Mouse (Mus musculus): ENCODE measurements around the gene Suclg2. TPM values are rescaled to one million over a fixed set of nuclear protein-coding genes. Genes with fewer than 3 reads are reported as not detected.

Suclg2 gene
- polyA plus RNA-seq, 1 experiment from 2014 or later: 105 TPM

DNA sequence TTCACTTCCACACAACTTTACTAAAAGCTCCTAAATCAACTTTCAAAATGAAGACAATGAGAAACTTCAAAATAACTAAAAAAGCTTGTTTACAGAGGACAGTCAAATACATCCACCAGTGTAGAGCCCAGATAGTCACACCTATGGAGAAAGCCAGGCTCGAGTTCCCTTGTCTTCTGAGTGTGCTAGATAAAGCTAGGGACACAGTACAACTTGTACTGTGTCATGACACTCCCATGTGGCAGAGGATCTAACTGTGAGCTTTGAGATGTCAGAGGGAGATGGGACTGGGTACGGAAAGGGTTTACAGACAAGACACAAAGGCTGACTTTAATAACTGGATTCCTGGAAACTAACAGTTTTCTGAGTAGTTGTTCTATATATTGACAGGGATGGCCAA, 122.7 kb downstream of the Suclg2 start:
- Histone ChIP-seq H3K4me2 (ENCODE audit: low read depth, low read length) (no peak overlapping the region), H3K27ac (ENCODE audit: low read length) (no peak overlapping the region), H3K9ac (ENCODE audit: low read length) (no peak overlapping the region), H3K4me1 (ENCODE audit: control insufficient read depth, insufficient read depth, low read length) (0 out of 2 replicates have a peak, but pooled peaks cover 3% of the 10 kb centered on the region), H3K9me3 (replicated peaks; ENCODE audit: control insufficient read depth, low read length) (no peaks in the 10 kb centered on the region), H3K4me3 (ENCODE audit: low read length) (no peak overlapping the region), H3K36me3 (ENCODE audit: control insufficient read depth, insufficient read depth) (peaks cover 5% of the 10 kb centered on the region; the same call in 1 of the 2 replicates), H3K27me3 (ENCODE audit: control insufficient read depth, insufficient read depth, low read length) (no peaks in the 10 kb centered on the region)
- 62% methylated on average over 2 of the region's 2 CpGs for WGBS
- no peak for ATAC-seq (replicated peaks; ENCODE audit: extremely low read depth, insufficient read depth, low FRiP score)

DNA sequence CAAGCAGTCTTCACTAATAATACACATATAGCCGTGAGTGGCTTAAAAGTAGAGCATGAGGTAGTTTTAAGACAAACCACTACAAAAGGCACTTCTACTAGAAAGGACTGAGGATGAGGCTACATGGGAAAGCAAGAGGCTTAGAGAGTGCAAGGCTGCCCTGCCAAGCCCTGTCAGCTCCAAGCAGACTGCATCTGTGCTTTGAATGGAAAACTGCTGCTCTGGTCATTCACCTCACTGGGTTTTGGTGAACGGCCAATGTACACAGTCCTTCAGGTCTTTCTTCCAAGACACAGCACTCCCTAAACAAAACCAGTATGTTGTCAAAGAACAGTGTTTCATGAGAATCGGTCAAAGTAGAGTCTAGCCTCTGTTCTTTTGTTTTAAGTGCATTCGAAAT, 124.4 kb downstream of the Suclg2 start:
- no peaks in the 10 kb centered on the region for H3K27me3 ChIP-seq (ENCODE audit: control insufficient read depth, insufficient read depth, low read length)
- no peak overlapping the region for H3K9ac ChIP-seq (ENCODE audit: low read length)
- peaks cover 5% of the 10 kb centered on the region; the same call in 1 of the 2 replicates for H3K36me3 ChIP-seq (ENCODE audit: control insufficient read depth, insufficient read depth)
- no peak overlapping the region for H3K27ac ChIP-seq (ENCODE audit: low read length)
- H3K4me3 ChIP-seq (ENCODE audit: low read length): no peak overlapping the region
- ATAC-seq (replicated peaks; ENCODE audit: extremely low read depth, insufficient read depth, low FRiP score): no peak
- no peak overlapping the region for H3K4me2 ChIP-seq (ENCODE audit: low read depth, low read length)
- 78% methylated on average over 4 of the region's 4 CpGs for WGBS
- H3K9me3 ChIP-seq (replicated peaks; ENCODE audit: control insufficient read depth, low read length): no peaks in the 10 kb centered on the region
- H3K4me1 ChIP-seq (ENCODE audit: control insufficient read depth, insufficient read depth, low read length): 0 out of 2 replicates have a peak, but pooled peaks cover 3% of the 10 kb centered on the region

DNA sequence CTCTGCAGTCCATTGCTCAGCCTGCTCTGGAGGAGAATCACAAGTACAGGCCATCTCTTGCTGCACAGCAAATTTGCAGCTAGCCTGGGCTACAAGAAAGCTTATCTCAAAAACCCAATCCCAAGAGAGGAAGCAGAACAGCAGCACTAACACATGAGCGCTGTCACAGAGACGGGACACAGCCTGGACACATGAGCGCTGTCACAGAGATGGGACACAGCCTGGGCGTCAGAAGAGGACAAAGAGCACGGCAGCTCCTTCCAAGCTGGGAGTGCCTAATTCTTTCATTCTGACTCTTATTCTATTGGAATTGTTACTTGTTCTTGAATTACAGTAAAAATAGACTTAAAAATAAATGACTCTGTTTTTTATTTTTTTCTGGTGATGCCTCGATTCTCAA, 126.2 kb downstream of the Suclg2 start:
- 72% methylated on average over 6 of the region's 6 CpGs for WGBS
- Histone ChIP-seq H3K4me1 (ENCODE audit: control insufficient read depth, insufficient read depth, low read length) (0 out of 2 replicates have a peak, but pooled peaks cover 3% of the 10 kb centered on the region), H3K4me2 (ENCODE audit: low read depth, low read length) (no peak overlapping the region), H3K36me3 (ENCODE audit: control insufficient read depth, insufficient read depth) (peaks cover 5% of the 10 kb centered on the region; the same call in 1 of the 2 replicates), H3K9ac (ENCODE audit: low read length) (no peak overlapping the region), H3K4me3 (ENCODE audit: low read length) (no peak overlapping the region), H3K27ac (ENCODE audit: low read length) (no peak overlapping the region), H3K27me3 (ENCODE audit: control insufficient read depth, insufficient read depth, low read length) (no peaks in the 10 kb centered on the region), H3K9me3 (replicated peaks; ENCODE audit: control insufficient read depth, low read length) (no peaks in the 10 kb centered on the region)
- no peak for ATAC-seq (replicated peaks; ENCODE audit: extremely low read depth, insufficient read depth, low FRiP score)

DNA sequence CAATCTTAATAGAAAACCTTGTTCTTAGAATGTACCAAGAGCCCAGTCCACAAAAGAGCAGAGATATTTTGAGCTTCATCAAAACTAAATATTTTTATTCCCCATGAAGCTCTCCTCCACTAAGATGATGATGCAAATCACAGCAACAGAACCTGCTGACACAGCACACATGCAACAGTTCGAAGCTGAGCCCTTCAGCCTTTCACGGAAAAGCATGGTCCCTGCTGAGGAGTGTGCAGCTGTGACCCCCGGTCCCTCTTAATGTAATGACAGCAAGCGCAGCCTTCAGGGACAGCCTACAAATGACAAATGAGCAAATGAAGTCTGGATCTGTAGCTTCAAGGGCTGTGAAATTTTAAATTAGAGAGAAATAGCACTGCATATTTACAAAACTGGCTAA, 128.1 kb downstream of the Suclg2 start:
- Histone ChIP-seq H3K4me3 (ENCODE audit: low read length) (no peak overlapping the region), H3K27me3 (ENCODE audit: control insufficient read depth, insufficient read depth, low read length) (no peaks in the 10 kb centered on the region), H3K36me3 (ENCODE audit: control insufficient read depth, insufficient read depth) (peaks cover 8% of the 10 kb centered on the region), H3K4me1 (ENCODE audit: control insufficient read depth, insufficient read depth, low read length) (no peaks in the 10 kb centered on the region), H3K9ac (ENCODE audit: low read length) (no peak overlapping the region), H3K4me2 (ENCODE audit: low read depth, low read length) (no peak overlapping the region), H3K27ac (ENCODE audit: low read length) (no peak overlapping the region), H3K9me3 (replicated peaks; ENCODE audit: control insufficient read depth, low read length) (no peaks in the 10 kb centered on the region)
- 71% methylated on average over 4 of the region's 4 CpGs for WGBS
- no peak for ATAC-seq (replicated peaks; ENCODE audit: extremely low read depth, insufficient read depth, low FRiP score)

DNA sequence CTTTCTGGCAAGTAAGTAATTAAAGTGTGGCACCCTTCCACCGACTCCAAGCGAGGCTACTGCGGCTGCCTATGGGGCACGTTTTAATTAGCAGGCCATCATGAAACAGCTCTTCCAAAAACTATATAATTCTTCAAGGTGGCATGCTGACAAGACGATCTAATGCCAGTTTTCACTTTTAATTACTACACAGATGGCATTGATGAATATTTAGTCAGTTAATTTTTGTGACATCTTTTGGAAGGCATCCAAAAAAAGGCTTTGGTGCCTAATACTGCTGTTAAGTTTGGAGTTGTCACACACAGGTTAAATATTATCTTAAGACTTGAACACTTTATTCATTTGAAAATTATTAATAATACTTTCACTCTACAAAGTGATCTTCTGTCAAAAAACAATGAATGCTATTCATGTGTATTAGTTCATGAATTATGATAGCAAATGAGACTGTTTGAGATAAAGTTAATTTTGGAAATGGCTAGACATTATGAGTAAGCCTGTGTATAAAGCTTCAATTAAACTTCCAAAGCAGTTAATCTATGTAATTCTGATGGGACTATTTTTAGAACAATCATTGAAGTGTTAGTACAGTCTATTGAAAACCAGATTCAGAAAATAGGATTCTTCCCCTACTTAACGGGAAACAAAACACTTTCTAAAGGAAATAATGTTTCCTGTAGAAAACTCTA, 131.3 kb downstream of the Suclg2 start:
- H3K27ac ChIP-seq (ENCODE audit: low read length): no peak overlapping the region
- no peak overlapping the region for H3K4me3 ChIP-seq (ENCODE audit: low read length)
- no peak for ATAC-seq (replicated peaks; ENCODE audit: extremely low read depth, insufficient read depth, low FRiP score)
- H3K9ac ChIP-seq (ENCODE audit: low read length): no peak overlapping the region
- no peaks in the 10 kb centered on the region for H3K27me3 ChIP-seq (ENCODE audit: control insufficient read depth, insufficient read depth, low read length)
- H3K9me3 ChIP-seq (replicated peaks; ENCODE audit: control insufficient read depth, low read length): peaks cover 5% of the 10 kb centered on the region
- H3K4me2 ChIP-seq (ENCODE audit: low read depth, low read length): no peak overlapping the region
- 80% methylated on average over 6 of the region's 6 CpGs for WGBS
- peaks cover 2% of the 10 kb centered on the region; the same call in 1 of the 2 replicates for H3K36me3 ChIP-seq (ENCODE audit: control insufficient read depth, insufficient read depth)
- H3K4me1 ChIP-seq (ENCODE audit: control insufficient read depth, insufficient read depth, low read length): no peaks in the 10 kb centered on the region

DNA sequence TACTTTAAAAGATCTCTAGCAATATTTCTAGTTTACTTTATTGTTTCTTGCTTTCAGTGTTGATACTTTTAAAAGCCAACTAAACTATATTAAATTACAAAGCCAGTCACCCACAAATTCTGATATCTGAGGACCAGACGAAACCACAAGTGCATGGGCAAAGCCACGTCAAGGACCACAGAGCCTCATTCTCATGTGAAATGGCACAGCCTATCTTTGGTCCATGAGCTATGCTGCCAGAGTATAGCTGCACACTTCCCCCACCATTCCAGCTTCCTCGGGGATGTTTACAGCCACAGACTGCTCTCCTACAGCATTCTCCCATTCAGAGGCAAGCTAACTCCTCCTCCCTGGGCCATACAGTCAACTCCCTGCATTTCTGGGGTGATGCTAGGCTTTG, 136.7 kb downstream of the Suclg2 start:
- no peak overlapping the region for H3K9ac ChIP-seq (ENCODE audit: low read length)
- H3K36me3 ChIP-seq (ENCODE audit: control insufficient read depth, insufficient read depth): peaks cover 2% of the 10 kb centered on the region; the same call in 1 of the 2 replicates
- no peaks in the 10 kb centered on the region for H3K27me3 ChIP-seq (ENCODE audit: control insufficient read depth, insufficient read depth, low read length)
- ATAC-seq (replicated peaks; ENCODE audit: extremely low read depth, insufficient read depth, low FRiP score): no peak
- H3K27ac ChIP-seq (ENCODE audit: low read length): no peak overlapping the region
- H3K4me3 ChIP-seq (ENCODE audit: low read length): no peak overlapping the region
- H3K9me3 ChIP-seq (replicated peaks; ENCODE audit: control insufficient read depth, low read length): peaks cover 5% of the 10 kb centered on the region
- H3K4me1 ChIP-seq (ENCODE audit: control insufficient read depth, insufficient read depth, low read length): no peaks in the 10 kb centered on the region
- H3K4me2 ChIP-seq (ENCODE audit: low read depth, low read length): no peak overlapping the region
- 67% methylated on average over 3 of the region's 3 CpGs for WGBS

DNA sequence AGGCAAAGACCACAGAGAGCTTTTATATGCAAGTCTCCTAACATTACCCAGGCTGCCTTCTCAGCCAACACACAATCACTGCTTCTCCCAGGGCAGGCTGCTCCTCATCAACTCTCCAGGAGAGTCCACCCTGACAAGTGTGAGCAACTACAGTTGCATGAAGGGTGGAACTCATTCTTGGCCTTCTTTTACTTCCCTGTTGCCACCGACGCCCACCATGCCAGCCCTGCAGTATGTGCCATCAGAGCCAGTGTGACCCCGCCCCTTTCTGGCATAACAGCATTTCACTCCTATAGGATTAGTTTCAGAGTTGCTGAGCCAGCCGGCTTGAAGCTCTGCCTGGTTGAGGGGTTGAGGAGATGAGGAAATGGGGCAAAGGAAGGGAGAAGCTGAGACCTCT, 138.8 kb downstream of the Suclg2 start:
- H3K36me3 ChIP-seq (ENCODE audit: control insufficient read depth, insufficient read depth): peaks cover 2% of the 10 kb centered on the region; the same call in 1 of the 2 replicates
- H3K4me3 ChIP-seq (ENCODE audit: low read length): no peak overlapping the region
- H3K4me2 ChIP-seq (ENCODE audit: low read depth, low read length): no peak overlapping the region
- no peaks in the 10 kb centered on the region for H3K27me3 ChIP-seq (ENCODE audit: control insufficient read depth, insufficient read depth, low read length)
- H3K27ac ChIP-seq (ENCODE audit: low read length): no peak overlapping the region
- WGBS: 82% methylated on average over 4 of the region's 4 CpGs
- no peak for ATAC-seq (replicated peaks; ENCODE audit: extremely low read depth, insufficient read depth, low FRiP score)
- peaks cover 5% of the 10 kb centered on the region for H3K9me3 ChIP-seq (replicated peaks; ENCODE audit: control insufficient read depth, low read length)
- H3K4me1 ChIP-seq (ENCODE audit: control insufficient read depth, insufficient read depth, low read length): no peaks in the 10 kb centered on the region
- H3K9ac ChIP-seq (ENCODE audit: low read length): no peak overlapping the region

DNA sequence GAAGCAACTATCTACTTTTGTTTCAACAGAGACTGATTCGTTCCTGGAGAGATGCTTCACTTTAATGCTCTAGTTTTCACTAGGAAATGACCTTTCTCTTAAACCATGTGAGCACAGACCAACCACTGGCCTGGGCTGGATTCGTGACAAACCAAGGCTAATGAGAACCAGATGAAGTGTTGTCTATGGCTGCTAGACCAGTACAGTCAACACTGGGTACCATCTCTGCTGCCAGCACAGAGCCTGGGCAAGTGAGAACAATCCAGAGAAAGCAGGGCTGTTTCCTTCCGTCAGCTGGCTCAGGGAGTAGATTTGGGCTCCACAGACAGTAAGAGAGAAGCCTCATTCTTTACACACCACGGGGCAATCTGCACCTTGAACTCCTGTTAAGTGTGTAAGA, 143.1 kb downstream of the Suclg2 start:
- Histone ChIP-seq H3K9ac (ENCODE audit: low read length) (no peak overlapping the region), H3K4me1 (ENCODE audit: control insufficient read depth, insufficient read depth, low read length) (no peaks in the 10 kb centered on the region), H3K36me3 (ENCODE audit: control insufficient read depth, insufficient read depth) (peaks cover 2% of the 10 kb centered on the region; the same call in 1 of the 2 replicates), H3K4me2 (ENCODE audit: low read depth, low read length) (no peak overlapping the region), H3K9me3 (replicated peaks; ENCODE audit: control insufficient read depth, low read length) (no peaks in the 10 kb centered on the region), H3K27ac (ENCODE audit: low read length) (no peak overlapping the region), H3K4me3 (ENCODE audit: low read length) (no peak overlapping the region), H3K27me3 (ENCODE audit: control insufficient read depth, insufficient read depth, low read length) (no peaks in the 10 kb centered on the region)
- WGBS: 55% methylated on average over 4 of the region's 4 CpGs
- no peak for ATAC-seq (replicated peaks; ENCODE audit: extremely low read depth, insufficient read depth, low FRiP score)

DNA sequence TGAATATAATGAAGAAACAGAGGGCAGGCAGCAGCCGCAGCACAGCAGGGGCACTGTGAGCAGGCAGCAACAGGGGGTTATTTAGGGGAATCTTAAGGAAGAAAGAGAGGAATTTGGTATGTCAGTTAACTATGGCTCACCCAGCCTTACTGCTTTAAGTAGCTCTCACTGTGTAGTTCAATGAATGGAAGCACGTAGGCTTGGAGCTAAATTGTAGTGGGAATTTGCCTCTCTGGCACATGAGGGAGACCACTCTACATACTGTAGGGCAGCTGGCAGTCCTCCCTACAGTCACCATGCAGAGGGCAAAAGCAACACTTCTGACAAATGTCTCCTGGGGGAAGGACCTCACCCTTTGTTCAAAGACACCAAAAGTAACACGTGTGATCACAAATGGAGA, 143.7 kb downstream of the Suclg2 start:
- Histone ChIP-seq H3K9me3 (replicated peaks; ENCODE audit: control insufficient read depth, low read length) (no peaks in the 10 kb centered on the region), H3K4me1 (ENCODE audit: control insufficient read depth, insufficient read depth, low read length) (no peaks in the 10 kb centered on the region), H3K27ac (ENCODE audit: low read length) (no peak overlapping the region), H3K36me3 (ENCODE audit: control insufficient read depth, insufficient read depth) (peaks cover 2% of the 10 kb centered on the region; the same call in 1 of the 2 replicates), H3K4me2 (ENCODE audit: low read depth, low read length) (no peak overlapping the region), H3K9ac (ENCODE audit: low read length) (no peak overlapping the region), H3K4me3 (ENCODE audit: low read length) (no peak overlapping the region), H3K27me3 (ENCODE audit: control insufficient read depth, insufficient read depth, low read length) (no peaks in the 10 kb centered on the region)
- WGBS: 66% methylated on average over 3 of the region's 3 CpGs
- no peak for ATAC-seq (replicated peaks; ENCODE audit: extremely low read depth, insufficient read depth, low FRiP score)
